Mouse (Mus musculus) cerebellum, postnatal 14 days (tissue): ENCODE data around the gene Gm42688.

Experiments used
- DNase-seq, 2 experiments: peaks; one replicate each; pipeline ENCODE4 v3.0.0; 2021; ENCODE audit warnings: mixed read lengths in 2 of 2

The Gm42688 gene

DNA sequence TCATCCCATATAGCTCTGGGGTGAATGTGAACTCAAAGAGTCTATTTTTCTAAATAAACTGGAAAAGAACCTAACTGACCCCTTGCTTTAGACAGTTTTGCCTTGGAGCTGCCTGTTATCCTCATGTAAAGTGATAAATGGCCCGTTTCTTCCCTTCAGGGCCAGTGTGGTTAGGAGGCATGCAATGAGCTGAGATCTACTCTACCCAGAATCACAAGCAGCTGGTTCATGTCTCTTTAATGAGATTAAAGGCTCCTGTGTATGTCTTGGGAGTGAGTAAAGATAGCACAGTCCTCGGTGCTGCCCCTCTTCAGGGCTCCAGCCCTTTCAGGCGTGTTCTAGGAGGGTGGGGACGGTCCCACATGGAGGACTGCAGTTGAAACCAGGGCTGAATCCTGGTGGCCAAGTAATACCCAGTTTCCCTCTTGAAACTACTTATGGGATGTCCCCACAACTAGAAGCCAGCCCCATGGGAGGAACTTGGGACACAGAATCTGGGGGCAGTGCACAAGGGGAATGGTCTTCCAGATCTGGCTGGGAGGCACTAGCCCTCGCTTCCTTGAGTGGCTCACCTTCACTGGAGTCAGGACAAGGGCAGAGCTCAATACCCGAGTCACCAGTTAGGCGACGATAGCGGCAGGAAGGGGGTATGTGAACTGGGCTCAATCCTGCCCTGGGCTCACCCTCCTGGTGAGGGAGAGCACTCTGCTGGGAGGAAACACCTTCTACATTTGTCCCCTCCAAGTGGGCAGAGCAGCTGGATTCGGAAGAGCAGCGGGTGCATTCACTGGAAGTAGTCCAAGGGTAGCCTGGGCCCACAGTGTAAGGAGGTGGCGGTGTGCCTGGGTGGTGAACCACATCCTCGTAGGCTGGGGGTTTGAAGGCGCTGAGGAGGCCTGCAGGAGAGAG, 17.7 kb downstream of the Gm42688 start:
- no peak for DNase-seq

DNA sequence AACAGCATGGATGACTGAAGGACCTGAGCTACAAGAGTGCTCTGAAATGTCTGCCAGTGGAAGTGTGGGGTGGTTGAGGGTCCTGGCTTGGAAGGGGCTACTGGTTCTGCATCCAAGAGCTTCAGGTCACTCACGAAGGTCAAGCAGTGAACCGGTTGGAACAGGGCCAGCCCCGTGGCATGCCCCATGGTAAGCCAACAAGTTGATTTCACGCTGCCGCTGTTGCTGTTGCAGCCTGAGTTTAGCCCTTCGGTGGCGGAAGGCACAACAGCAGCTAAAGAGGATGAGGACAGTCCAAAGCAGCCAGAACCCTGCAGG, 18.3 kb downstream of the Gm42688 start:
- peak in 1 of 2 experiments; percentile 58 for DNase-seq

DNA sequence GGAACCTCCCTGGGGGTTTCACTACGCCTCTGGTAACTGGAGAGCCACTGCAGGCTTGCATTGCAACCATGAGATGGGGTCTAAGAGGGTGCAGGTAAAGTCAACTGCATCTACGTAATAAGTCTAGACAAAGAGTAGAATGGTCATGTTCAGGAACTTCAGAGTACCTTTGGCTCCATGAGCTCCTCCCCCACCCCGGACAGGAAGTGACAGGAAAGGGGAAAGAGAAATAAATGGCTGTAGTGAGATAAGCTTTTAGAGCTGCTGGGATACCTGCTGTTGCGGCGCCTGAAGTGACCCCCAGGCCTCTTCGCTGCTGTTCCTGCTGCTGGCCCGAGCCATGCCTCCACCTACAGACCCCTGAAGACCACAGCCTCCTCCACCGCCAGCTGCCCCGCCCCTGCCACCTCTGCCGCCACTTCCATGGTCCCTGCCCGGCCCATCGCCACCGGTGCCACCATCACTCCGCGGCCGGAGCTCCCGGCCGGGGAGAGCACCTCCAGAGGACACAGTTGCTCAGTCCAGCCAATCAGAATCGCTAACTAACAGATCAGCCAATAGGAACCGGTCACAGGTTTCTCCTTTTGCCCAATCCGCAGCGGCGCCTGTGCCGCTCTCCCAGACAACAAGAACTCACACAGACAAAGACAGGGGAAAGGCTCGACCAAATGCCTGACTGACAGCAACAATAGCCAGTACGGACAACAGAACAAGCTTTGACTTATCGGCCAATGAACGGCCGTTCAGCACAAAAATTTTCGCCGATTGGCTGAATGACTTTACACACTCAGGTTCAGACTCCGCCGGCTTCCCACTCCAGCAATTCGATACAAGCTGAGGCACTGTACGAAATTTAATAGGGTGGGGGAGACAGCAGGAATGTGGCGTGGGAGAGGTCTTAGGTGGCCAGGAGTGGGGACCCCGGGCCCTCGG, 19.8 kb downstream of the Gm42688 start, which contains the start of gene Wbp1:
Wbp1 (minus strand) TSS at position 630 of the 933 bp plus-strand sequence.
- DNase-seq: peak; percentile 92 to 94

DNA sequence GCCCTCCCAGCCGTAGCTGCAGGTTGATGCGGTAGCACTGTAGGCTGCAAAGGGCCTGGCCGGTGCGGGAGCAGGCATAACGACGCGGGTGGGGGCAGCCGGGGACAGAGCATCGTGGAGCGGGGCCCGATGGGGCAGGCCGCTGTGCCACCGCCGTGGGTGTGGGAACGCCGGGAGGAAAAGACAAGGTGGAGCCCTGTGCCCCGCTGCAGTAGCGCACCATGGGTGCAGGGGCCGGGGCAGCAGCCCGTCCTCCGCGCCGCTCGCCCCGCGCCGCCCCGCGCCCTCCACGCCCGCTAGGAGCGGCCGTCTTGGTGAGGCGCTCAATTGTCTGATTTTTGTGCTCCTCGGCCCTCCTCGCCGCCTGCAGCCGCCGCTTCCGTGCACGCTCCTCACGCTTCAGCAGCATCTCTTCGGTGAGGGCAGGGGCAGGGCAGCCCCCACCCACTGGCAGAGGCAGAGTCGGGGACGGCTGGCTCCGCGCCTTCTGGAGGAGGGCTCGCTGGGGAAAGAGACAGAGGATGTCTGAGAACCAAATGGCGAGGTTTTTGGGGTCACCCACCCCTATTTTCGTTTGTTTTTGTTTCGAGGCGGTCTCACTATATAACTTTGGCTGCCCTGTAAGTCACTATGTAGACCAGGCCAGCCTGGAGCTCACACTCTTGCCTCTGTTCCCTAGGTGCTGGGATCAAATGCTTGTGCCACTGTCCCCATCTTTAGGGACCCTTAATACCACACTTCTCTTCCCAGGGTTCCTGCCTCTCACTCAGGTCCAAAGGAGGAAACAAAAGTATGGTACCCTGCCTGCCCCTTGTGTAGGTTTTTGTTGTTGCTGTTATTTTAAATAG, 20.7 kb downstream of the Gm42688 start:
- DNase-seq: peak in 1 of 2 experiments; percentile 66

DNA sequence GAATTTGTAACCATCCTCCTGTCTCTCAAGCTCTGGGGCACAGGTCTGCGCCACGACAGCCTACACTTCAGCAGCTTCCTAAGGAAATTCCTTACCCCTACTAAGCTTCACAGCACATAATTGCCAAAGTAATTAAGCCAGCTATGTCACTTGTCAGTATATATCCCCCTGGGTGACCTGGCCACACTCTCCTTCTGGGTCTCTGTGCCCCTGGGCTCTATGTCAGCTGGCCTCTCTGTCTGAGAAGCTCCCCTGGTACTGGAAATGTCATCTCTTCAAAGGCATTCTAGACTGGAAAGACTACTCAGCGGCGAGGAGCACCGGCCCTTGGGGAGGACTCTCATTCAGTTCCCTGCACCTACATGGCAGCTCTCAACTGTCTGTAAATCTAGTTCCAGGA, 21.5 kb downstream of the Gm42688 start:
- DNase-seq: no peak

DNA sequence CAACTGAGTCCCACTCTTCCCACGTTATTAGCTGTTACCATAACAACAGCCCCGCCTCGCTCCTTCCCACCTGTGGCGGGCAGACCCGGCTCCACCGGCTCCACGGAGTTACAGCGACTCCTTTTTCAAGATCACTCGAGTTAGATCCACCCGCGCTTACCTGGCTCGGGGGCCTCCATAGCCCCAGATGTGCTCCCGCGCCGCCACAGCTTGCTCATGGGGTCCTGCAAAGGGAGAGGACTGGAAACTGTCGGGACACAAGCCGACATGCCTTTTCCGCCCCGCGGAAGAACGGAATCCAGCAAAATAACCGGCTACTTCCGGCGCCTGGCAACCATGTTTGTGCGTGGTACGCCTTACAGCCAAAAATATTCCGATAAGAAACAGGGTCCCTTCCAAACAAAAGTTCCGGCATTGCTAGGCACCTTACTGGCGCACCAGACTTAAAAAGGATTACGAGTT, 23.5 kb downstream of the Gm42688 start:
- DNase-seq: peak; percentile 93 to 94

DNA sequence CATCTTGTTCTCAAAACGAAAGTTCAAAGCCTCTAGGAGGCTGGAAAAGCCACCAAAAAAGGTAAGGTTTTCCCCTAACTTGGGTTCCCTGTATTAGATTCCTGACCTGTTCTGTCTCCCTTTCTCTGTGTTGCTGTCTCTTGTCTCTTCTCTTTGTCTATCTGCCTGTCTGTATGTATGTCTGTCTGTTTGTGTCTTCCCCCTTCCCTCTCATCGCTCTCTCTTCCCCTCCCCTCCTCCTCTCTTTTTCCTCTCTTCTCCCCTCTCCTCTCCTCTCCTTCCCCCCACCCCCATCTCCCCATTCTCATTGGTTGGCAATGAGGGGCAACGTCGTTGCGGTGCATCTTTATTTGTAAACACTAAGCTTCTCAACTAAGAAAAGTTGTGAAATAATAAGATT, 23.9 kb downstream of the Gm42688 start, which contains the start of gene Ino80b:
Ino80b (minus strand) TSS at position 101 of the 400 bp plus-strand sequence.
- DNase-seq: no peak

DNA sequence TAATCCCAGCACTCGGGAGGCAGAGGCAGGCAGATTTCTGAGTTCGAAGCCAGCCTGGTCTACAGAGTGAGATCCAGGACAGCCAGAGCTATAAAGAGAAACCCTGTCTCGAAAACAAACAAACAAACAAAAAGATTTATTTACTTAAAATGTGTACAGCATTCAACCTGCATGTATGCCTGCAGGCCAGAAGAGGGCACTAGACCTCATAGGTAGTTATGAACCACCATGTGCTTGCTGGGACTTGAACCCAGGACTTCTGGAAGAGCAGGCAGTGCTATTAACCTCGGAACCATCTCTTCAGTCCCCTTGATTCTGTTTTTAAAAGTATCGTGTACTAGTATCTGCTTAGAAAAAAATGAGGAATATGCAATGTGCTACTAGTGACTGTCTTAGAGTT, 26.0 kb downstream of the Gm42688 start:
- DNase-seq: no peak

DNA sequence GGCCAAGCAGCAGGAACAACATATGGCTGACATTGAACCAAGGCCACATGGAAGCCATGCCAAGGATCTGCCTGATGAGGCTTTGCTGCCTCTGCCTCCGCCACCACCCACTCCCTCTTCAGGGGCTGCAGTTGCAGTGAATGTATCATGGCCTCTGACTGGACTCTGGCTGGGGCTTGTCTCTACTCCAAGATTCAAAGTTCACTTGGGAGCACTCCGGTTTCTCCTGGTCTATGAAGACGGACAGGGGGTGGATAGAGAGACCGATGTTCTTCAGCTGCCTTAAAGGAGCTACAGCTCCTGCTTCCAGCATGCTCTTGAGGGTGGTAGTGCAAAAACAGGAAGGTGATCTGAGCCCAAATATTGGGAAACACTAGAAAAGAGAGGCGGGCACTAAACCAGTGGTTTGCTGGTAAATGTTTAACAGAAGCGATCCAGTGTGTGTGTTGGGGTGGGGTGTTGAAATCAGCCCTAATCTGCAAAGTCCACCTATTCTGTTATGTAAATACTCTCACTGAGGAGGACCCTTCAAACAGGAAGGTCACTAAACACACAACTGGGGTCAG, 30.1 kb downstream of the Gm42688 start:
- peak in 1 of 2 experiments; percentile 31 for DNase-seq

DNA sequence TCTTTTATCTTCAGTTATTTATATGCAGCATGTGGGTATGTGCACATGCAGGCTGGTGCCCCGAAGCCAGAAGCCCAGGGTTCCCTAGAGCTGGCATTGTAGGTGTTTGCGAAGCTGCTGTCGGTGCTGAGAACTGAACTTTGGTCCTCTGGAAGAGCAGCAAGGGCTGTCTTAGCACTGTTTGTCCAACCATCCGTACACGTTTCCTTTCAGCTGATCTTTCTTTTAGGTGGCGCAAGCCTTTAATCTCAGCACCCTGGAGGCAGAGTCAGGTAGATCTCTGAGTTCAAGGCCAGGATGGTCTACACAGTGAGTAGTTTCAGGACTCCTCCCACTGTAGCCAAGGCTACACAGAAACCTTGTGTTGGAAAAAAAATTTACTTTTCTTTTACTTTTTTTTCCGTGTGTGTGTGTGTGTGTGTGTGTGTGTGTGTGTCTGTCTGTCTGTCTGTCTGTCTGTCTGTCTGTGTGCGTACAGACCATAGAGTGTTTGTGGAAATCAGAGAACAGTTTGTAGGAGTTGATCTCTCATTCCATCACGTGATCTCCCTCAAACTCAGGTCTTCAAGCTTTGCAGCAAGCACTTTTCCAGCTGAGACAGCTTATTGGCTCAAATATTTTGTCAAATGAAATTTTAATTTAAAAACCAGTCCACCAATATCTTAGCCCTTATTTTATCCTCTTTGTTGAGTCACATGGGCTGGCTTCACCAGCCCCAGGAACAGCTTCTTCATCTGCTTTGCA, 30.9 kb downstream of the Gm42688 start:
- no peak for DNase-seq

DNA sequence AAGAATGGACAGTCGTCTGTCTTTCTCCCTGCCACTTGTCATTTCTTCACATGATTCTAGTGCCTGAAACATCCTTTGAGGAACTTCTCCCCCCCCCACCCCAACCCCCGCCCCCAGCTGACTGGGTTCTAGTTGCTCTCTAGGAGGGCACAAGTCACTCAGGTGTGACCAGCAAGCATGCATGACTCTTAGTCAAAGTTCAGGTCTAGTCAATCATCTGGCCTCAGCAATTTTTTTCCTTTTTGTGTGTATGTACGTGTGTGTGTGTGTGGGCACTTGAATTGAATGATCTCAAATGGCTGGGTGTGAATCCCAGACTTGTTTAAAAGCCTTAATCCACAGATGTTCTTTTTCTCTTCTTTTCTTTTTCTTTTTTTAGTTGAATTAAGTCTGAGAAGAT, 32.8 kb downstream of the Gm42688 start:
- DNase-seq: no peak

DNA sequence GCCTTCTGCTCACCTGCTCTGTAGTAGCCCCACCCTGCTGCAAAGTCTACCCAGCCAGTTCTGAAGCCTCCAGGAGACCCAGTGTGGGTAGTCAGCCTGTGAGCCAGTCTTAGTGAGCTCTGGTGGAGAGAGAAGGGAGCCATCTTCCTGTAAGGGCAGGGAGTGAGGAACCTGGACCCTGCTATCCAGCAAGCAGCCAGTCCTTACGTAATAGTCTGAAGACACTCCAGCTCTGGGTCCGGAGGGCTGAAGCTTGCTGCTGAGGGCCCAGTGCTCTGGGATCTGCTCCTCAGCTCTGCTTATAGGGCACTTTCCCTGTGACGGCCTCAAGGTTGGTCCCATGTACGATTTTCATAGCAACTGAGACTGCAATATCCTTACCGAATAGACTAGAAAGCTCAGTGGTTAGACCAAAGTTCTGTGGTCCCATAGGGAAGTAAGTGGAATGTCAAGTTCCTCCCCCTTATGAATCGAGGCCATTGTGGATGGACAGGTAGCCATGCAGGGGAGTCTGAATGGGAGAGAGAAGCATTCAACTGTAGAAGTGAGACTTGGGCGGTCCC, 33.6 kb downstream of the Gm42688 start, which contains the start of gene Rtkn:
Rtkn (plus strand) TSS at position 513 of the 563 bp plus-strand sequence.
- no peak for DNase-seq

DNA sequence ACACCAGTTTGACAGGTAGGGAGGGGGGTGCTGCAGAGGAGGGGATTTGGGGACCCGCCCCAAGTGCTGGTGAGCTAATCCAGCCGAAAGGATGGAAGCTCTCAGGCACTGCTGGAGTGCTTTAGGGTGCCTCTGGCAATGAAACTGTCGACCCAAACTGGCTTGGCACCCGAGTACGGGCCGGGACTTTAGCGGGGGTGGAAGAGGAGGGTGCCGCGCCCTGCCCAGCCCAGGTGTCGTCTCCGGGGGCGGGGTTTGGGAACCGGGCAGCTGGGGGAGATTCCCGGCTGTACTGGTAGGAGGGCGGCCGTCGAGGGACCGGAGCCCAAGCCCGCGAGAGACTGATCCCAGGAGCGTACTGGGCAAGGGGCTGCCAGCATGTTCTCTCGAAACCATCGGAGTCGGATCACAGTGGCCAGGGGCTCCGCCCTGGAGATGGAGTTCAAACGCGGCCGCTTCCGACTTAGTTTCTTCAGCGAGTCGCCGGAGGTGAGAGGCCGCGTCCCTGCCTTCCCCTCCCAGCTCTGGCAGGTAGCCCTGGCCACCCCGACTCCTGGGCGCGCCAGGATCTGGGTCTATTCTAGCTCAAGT, 34.2 kb downstream of the Gm42688 start:
- no peak for DNase-seq

DNA sequence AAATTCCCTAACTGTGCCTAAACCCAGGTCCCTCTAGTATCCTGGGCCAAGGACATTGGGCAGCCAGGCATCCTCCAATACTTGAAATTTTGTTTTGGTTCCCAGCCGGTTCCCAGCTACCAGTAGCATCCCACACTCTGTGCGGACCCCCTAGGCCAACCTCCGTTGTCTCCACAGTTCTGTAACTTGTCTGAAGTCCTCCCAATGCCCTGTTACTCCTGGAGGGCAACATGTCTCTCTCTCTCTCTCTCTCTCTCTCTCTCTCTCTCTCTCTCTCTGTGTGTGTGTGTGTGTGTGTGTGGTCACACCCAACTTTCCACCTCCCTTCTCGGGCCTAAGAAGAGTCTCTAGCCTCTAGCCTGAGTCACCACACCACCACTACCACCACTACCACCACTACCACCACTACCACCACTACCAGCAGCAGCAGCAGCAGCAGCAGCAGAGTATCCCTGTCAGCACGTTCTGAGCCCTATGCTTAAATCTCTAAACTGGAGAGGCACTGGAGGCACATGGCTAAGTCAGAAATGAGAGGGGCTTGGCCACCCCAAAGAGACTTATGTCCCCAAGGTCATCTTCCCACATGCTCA, 35.0 kb downstream of the Gm42688 start:
- DNase-seq: no peak

DNA sequence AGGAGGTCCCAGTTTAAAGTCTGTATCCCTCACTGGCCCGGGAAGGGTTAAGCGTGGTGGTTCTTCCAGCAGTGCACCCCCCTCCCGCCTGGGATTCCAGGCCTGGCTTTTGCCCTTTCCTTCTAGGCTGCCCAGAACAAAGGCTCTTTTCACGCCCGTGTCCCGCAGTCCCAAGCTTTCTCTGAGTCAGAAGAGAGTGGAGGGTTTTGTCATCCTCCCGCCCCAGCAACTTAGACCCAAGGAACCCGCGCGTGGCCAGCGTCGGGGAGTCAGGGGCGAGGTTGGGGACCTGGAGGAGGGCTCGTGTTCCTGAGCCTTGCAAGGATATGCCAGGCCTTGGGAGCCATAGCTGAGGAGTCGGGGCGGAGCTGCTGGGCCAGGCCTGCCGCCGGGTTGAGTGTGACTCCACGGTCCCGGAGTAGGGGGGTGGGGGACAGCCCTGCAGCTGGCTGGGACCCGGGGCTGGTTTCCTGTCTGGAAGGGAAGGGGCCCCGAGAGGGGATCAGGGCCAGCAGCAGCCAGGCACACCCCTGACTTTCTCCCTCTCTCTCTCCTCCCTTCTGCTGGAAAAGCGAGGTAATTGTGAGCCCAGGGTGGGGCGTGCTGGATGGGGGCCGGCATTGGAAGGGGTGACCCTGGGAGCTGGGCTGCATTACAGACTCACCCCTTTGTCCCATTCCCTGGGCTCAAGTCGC, 35.6 kb downstream of the Gm42688 start:
- DNase-seq: peak in 1 of 2 experiments; percentile 38

DNA sequence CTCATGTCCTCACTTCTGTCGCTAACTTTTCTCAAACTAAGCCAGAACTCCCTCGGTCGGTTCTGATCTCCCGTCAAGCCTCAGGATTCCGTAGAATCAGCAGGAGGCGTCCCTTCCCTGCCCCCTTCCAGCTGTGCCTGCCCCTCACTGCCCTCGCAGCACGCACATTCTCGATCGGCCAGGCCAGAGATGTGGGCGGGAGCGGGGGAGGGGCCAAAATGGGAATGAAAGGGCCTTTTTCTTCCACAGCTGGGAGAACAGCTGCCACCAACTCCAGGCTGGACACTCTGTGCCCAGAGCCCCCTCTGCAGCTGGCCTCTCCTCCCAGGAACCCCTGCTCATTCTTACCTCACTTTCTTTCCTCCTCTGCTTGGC, 36.1 kb downstream of the Gm42688 start:
- peak in 1 of 2 experiments; percentile 53 for DNase-seq

DNA sequence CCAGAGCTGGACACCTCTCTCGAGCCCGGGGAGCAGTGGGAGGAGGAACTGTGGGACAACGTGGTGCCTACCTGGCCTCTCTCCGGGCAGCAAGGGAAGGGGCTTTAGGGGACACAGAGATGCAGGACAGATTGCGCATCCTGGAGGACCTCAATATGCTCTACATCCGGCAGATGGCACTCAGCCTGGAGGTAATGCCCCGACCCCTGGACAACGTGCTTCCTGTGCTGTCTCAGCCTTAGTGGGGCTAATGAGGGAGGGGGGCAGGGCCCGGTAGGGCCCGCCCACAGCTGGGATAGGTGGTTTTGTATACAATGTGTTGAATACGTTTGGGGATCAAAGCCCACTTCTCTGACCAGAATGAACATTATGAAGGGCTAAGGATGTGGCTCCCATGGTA, 36.6 kb downstream of the Gm42688 start:
- DNase-seq: no peak

DNA sequence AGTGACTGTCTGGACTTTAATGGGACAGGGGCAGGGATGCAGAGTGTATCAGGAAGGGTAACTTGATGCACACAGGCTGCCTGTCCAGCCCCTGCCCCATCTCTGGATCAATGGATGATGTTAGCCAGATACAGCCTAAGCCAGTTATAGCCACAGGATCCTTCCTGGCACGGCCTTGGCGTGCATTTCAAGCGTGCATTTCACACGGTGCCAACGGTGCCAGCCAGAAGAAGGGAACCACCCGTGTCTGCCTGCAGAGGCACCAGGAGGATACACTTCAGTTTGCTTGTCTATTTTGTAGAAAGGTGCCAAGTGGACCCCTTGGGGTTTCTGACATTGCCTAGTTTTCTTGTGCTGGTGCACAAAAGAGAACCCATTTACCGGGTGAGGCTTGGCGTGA, 38.6 kb downstream of the Gm42688 start:
- no peak for DNase-seq

DNA sequence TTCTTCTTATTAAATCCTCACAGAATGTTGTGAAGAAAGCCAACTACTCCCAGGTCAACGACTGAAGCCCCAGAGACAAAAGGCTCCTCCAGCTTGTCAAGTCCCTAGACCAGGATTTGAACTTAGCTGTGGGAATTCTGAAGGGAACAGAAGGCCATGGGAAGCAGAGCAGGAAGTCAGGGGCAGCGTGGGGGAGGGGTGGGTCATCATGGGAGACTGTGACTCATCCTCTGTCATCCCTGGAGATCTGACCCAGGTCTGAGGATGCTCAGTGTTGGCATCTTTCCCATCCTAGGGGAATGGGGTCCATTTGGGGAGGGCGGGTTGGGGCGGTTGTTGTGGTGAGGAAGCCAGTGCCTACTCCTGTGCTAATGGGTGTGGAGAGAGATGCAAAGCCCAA, 40.2 kb downstream of the Gm42688 start:
- DNase-seq: peak in 1 of 2 experiments; percentile 47
